Mouse (Mus musculus) hindbrain, embryonic 12.5 days (tissue): Measurements from ENCODE around the gene Ccdc13. TPM values are rescaled to one million over a fixed set of nuclear protein-coding genes. Genes with fewer than 3 reads are reported as not detected.

Experiments
- ATAC-seq: fragments of 200-750 bp; cut with Nextera tagmentation; 2 replicates; pipeline ENCODE4 v1.8.0; 2017; ENCODE audit warnings: moderate TSS enrichment; ENCODE audit not compliant: low FRiP score
- H3K27ac ChIP-seq: fragments of 300-500 bp; sonication (generic); 2 replicates; pipeline ENCODE4 v1.5.1; 2016; ENCODE audit warnings: mild to moderate bottlenecking
- H3K27me3 ChIP-seq: fragments of 300-500 bp; sonication (generic); 2 replicates; pipeline ENCODE4 v1.6.1; 2016; ENCODE audit warnings: mild to moderate bottlenecking
- H3K36me3 ChIP-seq: fragments of 300-500 bp; sonication (generic); 2 replicates; pipeline ENCODE4 v1.6.1; 2016; ENCODE audit warnings: mild to moderate bottlenecking
- H3K4me1 ChIP-seq: fragments of 300-500 bp; sonication (generic); 2 replicates; pipeline ENCODE4 v1.6.1; 2016
- H3K4me2 ChIP-seq: fragments of 300-500 bp; sonication (generic); replicated peaks from 2 replicates; pipeline ENCODE4 v1.6.1; 2016; ENCODE audit warnings: mild to moderate bottlenecking
- H3K4me3 ChIP-seq: fragments of 300-500 bp; sonication (generic); 2 replicates; pipeline ENCODE4 v1.5.1; 2016; ENCODE audit warnings: mild to moderate bottlenecking
- H3K9ac ChIP-seq: fragments of 300-500 bp; sonication (generic); 2 replicates; pipeline ENCODE4 v1.6.1; 2016; ENCODE audit warnings: mild to moderate bottlenecking, moderate library complexity
- H3K9me3 ChIP-seq: fragments of 300-500 bp; sonication (generic); replicated peaks from 2 replicates; pipeline ENCODE4 v1.6.1; 2016; ENCODE audit warnings: mild to moderate bottlenecking
- whole genome bisulfite sequencing: fragments of 180-500 bp; shearing (Covaris S2); methylation state at CpG from one replicate; pipeline ENCODE4 v1.1.7; 2016; 5-methylcytosine and 5-hydroxymethylcytosine counted together
- polyA plus RNA-seq: library from polyadenylated mRNA; unstranded; fragments of >200 nt; fragmentation: Nextera tagmentation; extraction: Ambion mirVana; gene quantifications from 2 replicates; pipeline ENCODE4 v1.2.1, GENCODE M21; 2016

The Ccdc13 gene
- polyA plus RNA-seq, 1 experiment from 2014 or later: 4.4 TPM

- Histone ChIP-seq H3K4me3 (no peak within 1 kb of the TSS), H3K4me1 (peaks cover 9% of the 10 kb centered on the region; the same call in 1 of the 2 replicates), H3K9ac (no peak within 1 kb of the TSS), H3K36me3 (no peaks in the 10 kb centered on the region), H3K27me3 (0 out of 2 replicates have a peak, but pooled peaks cover 5% of the 10 kb centered on the region), H3K4me2 (no peak within 1 kb of the TSS), H3K9me3 (no peaks in the 10 kb centered on the region), H3K27ac (no peak within 1 kb of the TSS)
- ATAC-seq: no peak
- WGBS: 49% methylated on average over 23 of the region's 24 CpGs
Observed at GRCm38 (mm10) chr9:121791757-121792521, 47.3 kb downstream of the Ccdc13 start, which contains the start of gene Hhatl. Gene Hhatl (minus strand): TSS chr9:121792507.

GRCm38 (mm10) chr9:121791206-121791605 lies 48.1 kb downstream of the Ccdc13 start:
- 19% methylated on average over 5 of the region's 5 CpGs for WGBS
- no peak overlapping the region for H3K4me3 ChIP-seq
- ATAC-seq: no peak

GRCm38 (mm10) chr9:121786359-121786758 lies 52.9 kb downstream of the Ccdc13 start:
- 94% methylated on average over 2 of the region's 2 CpGs for WGBS

More at GRCm38 (mm10) chr9:121791206-121791605, 48.1 kb downstream of the Ccdc13 start:
- no peak overlapping the region for H3K4me2 ChIP-seq
- 0 out of 2 replicates have a peak, but pooled peaks cover 5% of the 10 kb centered on the region for H3K27me3 ChIP-seq
- H3K9ac ChIP-seq: no peak overlapping the region
- no peak overlapping the region for H3K27ac ChIP-seq
- H3K4me1 ChIP-seq: peaks cover 9% of the 10 kb centered on the region; the same call in 1 of the 2 replicates
- no peaks in the 10 kb centered on the region for H3K9me3 ChIP-seq
- H3K36me3 ChIP-seq: no peaks in the 10 kb centered on the region

GRCm38 (mm10) chr9:121785261-121785660 lies 54.0 kb downstream of the Ccdc13 start:
- Histone ChIP-seq H3K4me1 (no peaks in the 10 kb centered on the region), H3K36me3 (no peaks in the 10 kb centered on the region), H3K4me3 (no peak overlapping the region), H3K4me2 (no peak overlapping the region), H3K9me3 (no peaks in the 10 kb centered on the region), H3K27me3 (no peaks in the 10 kb centered on the region; the same call in 1 of the 2 replicates), H3K9ac (no peak overlapping the region), H3K27ac (no peak overlapping the region)
- no peak for ATAC-seq
- 87% methylated on average over 8 of the region's 8 CpGs for WGBS

More at GRCm38 (mm10) chr9:121786359-121786758, 52.9 kb downstream of the Ccdc13 start:
- Histone ChIP-seq H3K36me3 (no peaks in the 10 kb centered on the region), H3K9me3 (no peaks in the 10 kb centered on the region), H3K4me1 (no peaks in the 10 kb centered on the region), H3K27ac (no peak overlapping the region), H3K9ac (no peak overlapping the region), H3K4me3 (no peak overlapping the region), H3K4me2 (no peak overlapping the region), H3K27me3 (0 out of 2 replicates have a peak, but pooled peaks cover 2% of the 10 kb centered on the region)
- no peak for ATAC-seq

- 86% methylated on average over 12 of the region's 12 CpGs for WGBS
- ATAC-seq: no peak
- peaks cover 3% of the 10 kb centered on the region; the same call in 1 of the 2 replicates for H3K27me3 ChIP-seq
- no peak overlapping the region for H3K4me3 ChIP-seq
- H3K36me3 ChIP-seq: no peaks in the 10 kb centered on the region
- no peak overlapping the region for H3K27ac ChIP-seq
- H3K4me2 ChIP-seq: no peak overlapping the region
- no peaks in the 10 kb centered on the region for H3K9me3 ChIP-seq
- H3K4me1 ChIP-seq: no peaks in the 10 kb centered on the region
- no peak overlapping the region for H3K9ac ChIP-seq
Observed at GRCm38 (mm10) chr9:121784801-121785200, 54.5 kb downstream of the Ccdc13 start.

- 15% methylated on average over 54 of the region's 54 CpGs for WGBS
- H3K27me3 ChIP-seq: peaks cover 48% of the 10 kb centered on the region
- no peaks in the 10 kb centered on the region for H3K36me3 ChIP-seq
- peak overlapping the region; percentile 25 for H3K4me3 ChIP-seq
- ATAC-seq: peak; percentile 60
- H3K4me2 ChIP-seq: peak overlapping the region; percentile 57
- no peaks in the 10 kb centered on the region for H3K9me3 ChIP-seq
- H3K9ac ChIP-seq: 0 out of 2 replicates have a peak overlapping the region, but pooled peaks have one; percentile 44
- H3K4me1 ChIP-seq: peaks cover 9% of the 10 kb centered on the region
- H3K27ac ChIP-seq: no peak overlapping the region
Observed at GRCm38 (mm10) chr9:121778066-121778624, 61.1 kb downstream of the Ccdc13 start.

- Histone ChIP-seq H3K4me2 (peak within 1 kb of the TSS; percentile 57), H3K4me1 (peaks cover 9% of the 10 kb centered on the region), H3K27me3 (peaks cover 48% of the 10 kb centered on the region), H3K36me3 (no peaks in the 10 kb centered on the region), H3K9me3 (no peaks in the 10 kb centered on the region), H3K9ac (0 out of 2 replicates have a peak within 1 kb of the TSS, but pooled peaks have one; percentile 44), H3K4me3 (peak within 1 kb of the TSS; percentile 25), H3K27ac (no peak within 1 kb of the TSS)
- WGBS: 21% methylated on average over 30 of the region's 30 CpGs
- ATAC-seq: peak; percentile 55
Observed at GRCm38 (mm10) chr9:121777484-121778065, 61.7 kb downstream of the Ccdc13 start, which contains the start of gene Klhl40. Gene Klhl40 (plus strand): TSS chr9:121777607.

GRCm38 (mm10) chr9:121776511-121776910 lies 62.8 kb downstream of the Ccdc13 start:
- no peaks in the 10 kb centered on the region for H3K36me3 ChIP-seq
- H3K9me3 ChIP-seq: no peaks in the 10 kb centered on the region
- ATAC-seq: no peak
- peaks cover 48% of the 10 kb centered on the region for H3K27me3 ChIP-seq
- H3K4me1 ChIP-seq: peaks cover 9% of the 10 kb centered on the region
- H3K4me2 ChIP-seq: no peak overlapping the region
- H3K4me3 ChIP-seq: no peak overlapping the region
- 85% methylated on average over 7 of the region's 7 CpGs for WGBS
- no peak overlapping the region for H3K27ac ChIP-seq
- no peak overlapping the region for H3K9ac ChIP-seq

- Histone ChIP-seq H3K4me1 (peaks cover 9% of the 10 kb centered on the region), H3K4me3 (no peak overlapping the region), H3K27ac (no peak overlapping the region), H3K4me2 (no peak overlapping the region), H3K27me3 (peaks cover 48% of the 10 kb centered on the region), H3K36me3 (no peaks in the 10 kb centered on the region), H3K9ac (no peak overlapping the region), H3K9me3 (no peaks in the 10 kb centered on the region)
- no peak for ATAC-seq
- WGBS: 82% methylated on average over 10 of the region's 10 CpGs
Observed at GRCm38 (mm10) chr9:121775951-121776350, 63.3 kb downstream of the Ccdc13 start.

GRCm38 (mm10) chr9:121772412-121772811 lies 66.8 kb downstream of the Ccdc13 start:
- no peak overlapping the region for H3K27ac ChIP-seq
- WGBS: 77% methylated on average over 5 of the region's 5 CpGs
- H3K27me3 ChIP-seq: peaks cover 21% of the 10 kb centered on the region
- no peaks in the 10 kb centered on the region for H3K4me1 ChIP-seq
- H3K4me2 ChIP-seq: no peak overlapping the region
- no peaks in the 10 kb centered on the region for H3K9me3 ChIP-seq
- peaks cover 14% of the 10 kb centered on the region for H3K36me3 ChIP-seq
- ATAC-seq: no peak
- no peak overlapping the region for H3K9ac ChIP-seq
- H3K4me3 ChIP-seq: no peak overlapping the region

GRCm38 (mm10) chr9:121765166-121765855 lies 74.0 kb downstream of the Ccdc13 start:
- WGBS: 94% methylated on average over 16 of the region's 16 CpGs
- peaks cover 23% of the 10 kb centered on the region for H3K4me1 ChIP-seq
- H3K36me3 ChIP-seq: peaks cover 59% of the 10 kb centered on the region
- no peak for ATAC-seq
- H3K9ac ChIP-seq: no peak overlapping the region; the same call in 1 of the 2 replicates
- no peak overlapping the region for H3K4me2 ChIP-seq
- H3K27ac ChIP-seq: no peak overlapping the region
- H3K27me3 ChIP-seq: no peaks in the 10 kb centered on the region
- H3K9me3 ChIP-seq: no peaks in the 10 kb centered on the region
- no peak overlapping the region for H3K4me3 ChIP-seq

- 93% methylated on average over 19 of the region's 19 CpGs for WGBS
- Histone ChIP-seq H3K36me3 (peaks cover 58% of the 10 kb centered on the region), H3K4me1 (peaks cover 26% of the 10 kb centered on the region)
Observed at GRCm38 (mm10) chr9:121763716-121764115, 75.5 kb downstream of the Ccdc13 start.

More at GRCm38 (mm10) chr9:121763716-121764115, 75.5 kb downstream of the Ccdc13 start:
- Histone ChIP-seq H3K9ac (no peak overlapping the region), H3K27ac (no peak overlapping the region), H3K4me3 (no peak overlapping the region), H3K4me2 (no peak overlapping the region), H3K27me3 (no peaks in the 10 kb centered on the region), H3K9me3 (no peaks in the 10 kb centered on the region)
- no peak for ATAC-seq
